Mouse (Mus musculus): ENCODE results near the gene Jkamp. TPM values are rescaled to one million over a fixed set of nuclear protein-coding genes. Genes with fewer than 3 reads are reported as not detected.

Jkamp gene
- total RNA-seq, 1 experiment = 33.2 TPM

DNA sequence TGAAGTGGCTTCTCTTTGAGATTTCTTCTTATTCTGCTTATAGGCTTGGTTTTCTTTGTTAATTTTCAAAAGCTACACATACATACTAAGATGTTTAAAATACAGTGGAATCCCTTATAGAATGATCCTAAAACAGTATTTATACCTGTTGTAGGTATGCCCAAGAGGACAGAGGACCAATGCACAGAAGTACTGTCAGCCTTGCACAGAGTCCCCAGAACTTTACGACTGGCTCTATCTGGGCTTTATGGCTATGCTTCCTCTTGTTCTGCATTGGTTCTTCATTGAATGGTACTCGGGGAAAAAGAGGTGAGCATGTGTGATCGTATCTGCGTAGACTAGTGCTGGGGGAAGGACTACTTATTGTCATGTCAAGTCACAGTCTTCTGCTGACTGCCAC, 4.4 kb downstream of the Jkamp start:
- Histone ChIP-seq H3K36me3 (ENCODE audit: control insufficient read depth, insufficient read depth, low read length, poor library complexity, severe bottlenecking) (peaks cover 13% of the 10 kb centered on the region), H3K9me3 (ENCODE audit: control insufficient read depth, insufficient read depth, low read depth, low read length) (no peaks in the 10 kb centered on the region), H3K4me3 (ENCODE audit: insufficient read depth in 1 of 2, low read depth in 1 of 2, low read length in 2 of 2, poor library complexity in 1 of 2, severe bottlenecking in 1 of 2) (no peak overlapping the region), H3K4me1 (ENCODE audit: control insufficient read depth in 2 of 2, insufficient read depth in 2 of 2, low read length in 2 of 2, poor library complexity in 1 of 2) (0 out of 4 replicates have a peak, but pooled peaks cover 0 to 2% of the 10 kb centered on the region in 2 experiments), H3K27ac (ENCODE audit: insufficient read depth, low read depth, low read length, poor library complexity, severe bottlenecking) (no peak overlapping the region), H3K9ac (ENCODE audit: insufficient read depth, low read depth, low read length, poor library complexity, severe bottlenecking) (no peak overlapping the region)
- DNase-seq (ENCODE audit: low read depth, low spot score) = no peak
- in situ Hi-C loops (cut with MboI; ENCODE audit: low sequenced_read_pairs in 2 of 2, unreplicated experiment in 2 of 2) = no loop called here
- TF ChIP-seq MAFK (IDR thresholded peaks at IDR 0.05; ENCODE audit: insufficient read depth, low read depth, low read length) (no peak), CHD2 (IDR thresholded peaks at IDR 0.05; ENCODE audit: low read depth, low read length) (no peak), ZNF384 (IDR thresholded peaks at IDR 0.05; ENCODE audit: low read depth, low read length) (no peak), ZC3H11A (IDR thresholded peaks at IDR 0.05; ENCODE audit: borderline replicate concordance, low read depth, low read length) (no peak)

DNA sequence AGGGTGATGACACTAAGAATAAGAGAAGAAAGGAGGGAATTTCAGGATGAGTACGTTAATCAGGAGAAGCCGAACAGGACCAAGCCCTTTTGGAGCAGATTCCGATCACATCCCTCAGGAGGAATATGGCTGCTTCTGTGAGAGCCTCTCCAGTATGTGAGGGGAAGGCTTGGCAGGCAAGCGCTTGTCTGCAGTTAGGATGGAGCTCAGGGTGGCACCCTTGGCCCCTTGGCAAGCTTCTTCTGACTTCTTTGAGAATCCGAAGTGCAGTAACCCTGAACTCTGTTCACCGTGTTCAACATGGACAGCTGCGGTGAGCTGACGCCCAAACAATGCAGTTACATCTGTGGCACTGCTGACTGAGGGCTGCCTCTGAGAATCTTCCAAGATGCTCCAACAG, 11.6 kb downstream of the Jkamp start:
- Histone ChIP-seq H3K9ac (ENCODE audit: insufficient read depth, low read depth, low read length, poor library complexity, severe bottlenecking) (no peak overlapping the region), H3K4me3 (ENCODE audit: insufficient read depth in 1 of 2, low read depth in 1 of 2, low read length in 2 of 2, poor library complexity in 1 of 2, severe bottlenecking in 1 of 2) (no peak overlapping the region), H3K36me3 (ENCODE audit: control insufficient read depth, insufficient read depth, low read length, poor library complexity, severe bottlenecking) (peaks cover 26% of the 10 kb centered on the region), H3K4me1 (ENCODE audit: control insufficient read depth in 2 of 2, insufficient read depth in 2 of 2, low read length in 2 of 2, poor library complexity in 1 of 2) (no peaks in the 10 kb centered on the region), H3K9me3 (ENCODE audit: control insufficient read depth, insufficient read depth, low read depth, low read length) (no peaks in the 10 kb centered on the region), H3K27ac (ENCODE audit: insufficient read depth, low read depth, low read length, poor library complexity, severe bottlenecking) (no peak overlapping the region)
- in situ Hi-C loops (cut with MboI; ENCODE audit: low sequenced_read_pairs in 2 of 2, unreplicated experiment in 2 of 2) = no loop called here
- TF ChIP-seq HCFC1 (IDR thresholded peaks at IDR 0.05; ENCODE audit: borderline replicate concordance, insufficient read depth, low read length) (no peak), MAFK (IDR thresholded peaks at IDR 0.05; ENCODE audit: insufficient read depth, low read depth, low read length) (no peak), ZNF384 (IDR thresholded peaks at IDR 0.05; ENCODE audit: low read depth, low read length) (no peak), CHD2 (IDR thresholded peaks at IDR 0.05; ENCODE audit: low read depth, low read length) (no peak)
- no peak for DNase-seq (ENCODE audit: low read depth, low spot score)

DNA sequence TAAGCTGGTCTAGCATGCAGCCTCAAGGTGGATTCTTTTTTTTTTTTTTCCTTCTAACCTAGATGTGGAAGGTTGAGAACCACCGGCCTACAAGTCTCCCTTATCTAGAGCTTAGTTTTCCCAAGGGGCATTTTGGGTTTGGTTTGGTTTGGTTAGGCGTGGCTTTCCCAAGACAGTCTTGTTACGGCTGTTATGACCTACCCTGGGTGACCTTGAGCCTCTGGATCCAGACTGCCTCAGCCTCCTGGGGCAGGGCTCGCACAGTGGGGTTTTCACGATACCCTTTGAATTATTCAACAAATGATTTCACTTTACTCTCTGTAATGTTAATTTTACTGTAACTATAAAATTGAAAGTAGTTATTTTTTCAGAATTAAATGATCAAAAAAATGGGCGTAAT, 17.4 kb downstream of the Jkamp start:
- TF ChIP-seq CHD2 (IDR thresholded peaks at IDR 0.05; ENCODE audit: low read depth, low read length) (no peak), MAFK (IDR thresholded peaks at IDR 0.05; ENCODE audit: insufficient read depth, low read depth, low read length) (no peak), ZNF384 (IDR thresholded peaks at IDR 0.05; ENCODE audit: low read depth, low read length) (no peak), HCFC1 (IDR thresholded peaks at IDR 0.05; ENCODE audit: borderline replicate concordance, insufficient read depth, low read length) (no peak), ZC3H11A (IDR thresholded peaks at IDR 0.05; ENCODE audit: borderline replicate concordance, low read depth, low read length) (no peak)
- peaks cover 5% of the 10 kb centered on the region for H3K36me3 ChIP-seq (ENCODE audit: control insufficient read depth, insufficient read depth, low read length, poor library complexity, severe bottlenecking)
- H3K4me3 ChIP-seq (ENCODE audit: insufficient read depth in 1 of 2, low read depth in 1 of 2, low read length in 2 of 2, poor library complexity in 1 of 2, severe bottlenecking in 1 of 2) = no peak overlapping the region
- no peaks in the 10 kb centered on the region for H3K9me3 ChIP-seq (ENCODE audit: control insufficient read depth, insufficient read depth, low read depth, low read length)
- in situ Hi-C loops (cut with MboI; ENCODE audit: low sequenced_read_pairs in 2 of 2, unreplicated experiment in 2 of 2) = loop anchor here (10.0 to 25.0 kb wide), 2 partner anchors 142 to 335 kb away; partner anchors contain the start of gene Lrrc9 (in 1 of the 2)
- H3K27ac ChIP-seq (ENCODE audit: insufficient read depth, low read depth, low read length, poor library complexity, severe bottlenecking) = no peak overlapping the region
- no peak for DNase-seq (ENCODE audit: low read depth, low spot score)
- no peak overlapping the region for H3K9ac ChIP-seq (ENCODE audit: insufficient read depth, low read depth, low read length, poor library complexity, severe bottlenecking)
- H3K4me1 ChIP-seq (ENCODE audit: control insufficient read depth in 2 of 2, insufficient read depth in 2 of 2, low read length in 2 of 2, poor library complexity in 1 of 2) = peaks cover 0 to 2% of the 10 kb centered on the region in 2 experiments; a peak in 1 of 4 replicates

DNA sequence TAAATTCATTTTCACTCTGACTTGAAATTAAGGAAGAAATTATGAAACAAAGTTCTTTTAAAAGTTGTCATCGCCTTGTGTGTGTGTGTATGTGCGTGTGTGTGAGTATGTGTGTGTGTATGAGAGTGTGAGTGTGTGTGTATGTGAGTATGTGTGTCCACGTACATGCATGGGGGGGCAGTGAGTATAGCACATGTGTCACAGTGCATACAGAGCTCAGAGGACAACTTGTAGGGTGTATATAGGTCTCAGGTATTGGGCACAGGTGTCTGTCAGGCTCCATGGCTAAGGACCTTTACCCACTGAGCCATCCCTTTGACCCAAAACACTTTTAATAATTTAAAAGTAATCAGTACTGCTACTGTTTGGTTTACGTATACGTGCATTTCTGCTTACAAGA, 18.6 kb downstream of the Jkamp start:
- in situ Hi-C loops (cut with MboI; ENCODE audit: low sequenced_read_pairs in 2 of 2, unreplicated experiment in 2 of 2) = loop anchor here (10.0 to 25.0 kb wide), 2 partner anchors 141 to 333 kb away; partner anchors contain the start of gene Lrrc9 (in 1 of the 2)
- Histone ChIP-seq H3K27ac (ENCODE audit: insufficient read depth, low read depth, low read length, poor library complexity, severe bottlenecking) (no peak overlapping the region), H3K9me3 (ENCODE audit: control insufficient read depth, insufficient read depth, low read depth, low read length) (no peaks in the 10 kb centered on the region), H3K36me3 (ENCODE audit: control insufficient read depth, insufficient read depth, low read length, poor library complexity, severe bottlenecking) (peaks cover 2% of the 10 kb centered on the region; the same call in 1 of the 2 replicates), H3K4me3 (ENCODE audit: insufficient read depth in 1 of 2, low read depth in 1 of 2, low read length in 2 of 2, poor library complexity in 1 of 2, severe bottlenecking in 1 of 2) (no peak overlapping the region), H3K4me1 (ENCODE audit: control insufficient read depth in 2 of 2, insufficient read depth in 2 of 2, low read length in 2 of 2, poor library complexity in 1 of 2) (peaks cover 0 to 2% of the 10 kb centered on the region in 2 experiments; a peak in 1 of 4 replicates), H3K9ac (ENCODE audit: insufficient read depth, low read depth, low read length, poor library complexity, severe bottlenecking) (no peak overlapping the region)
- DNase-seq (ENCODE audit: low read depth, low spot score) = no peak
- TF ChIP-seq ZC3H11A (IDR thresholded peaks at IDR 0.05; ENCODE audit: borderline replicate concordance, low read depth, low read length) (no peak), ZNF384 (IDR thresholded peaks at IDR 0.05; ENCODE audit: low read depth, low read length) (no peak), MAFK (IDR thresholded peaks at IDR 0.05; ENCODE audit: insufficient read depth, low read depth, low read length) (no peak), HCFC1 (IDR thresholded peaks at IDR 0.05; ENCODE audit: borderline replicate concordance, insufficient read depth, low read length) (no peak), CHD2 (IDR thresholded peaks at IDR 0.05; ENCODE audit: low read depth, low read length) (no peak)
